ENCODE assay signal across 32 mouse cellular contexts in genomic region chr3:58609985-58610384, GRCm38 (mm10). TPM values are rescaled to one million over a fixed set of nuclear protein-coding genes. Genes with fewer than 3 reads are reported as not detected.
"Had no signal": no experiment of that assay in that cellular context is flagged by ENCODE, and none has a peak within 500 bp of the region (broad histone marks: within the 10 kb centered on the region; RNA-seq: fewer than 3 reads in every experiment).

No protein-coding gene starts in this region.

- H3K4me2 ChIP-seq: heart, embryonic 12.5 days; hindbrain, embryonic 12.5 days; hindbrain, embryonic 14.5 days; kidney, embryonic 15.5 days; limb, embryonic 13.5 days; limb, embryonic 15.5 days; liver, embryonic 12.5 days had no signal

- ATAC-seq: hindbrain, embryonic 16.5 days; inflammation-experienced regulatory T-cells, adult 6 months; intestine, postnatal 0 days; liver, embryonic 12.5 days had no signal

- H3K27ac ChIP-seq: heart, embryonic 10.5 days; hindbrain, embryonic 10.5 days; hindbrain, embryonic 12.5 days; hindbrain, embryonic 14.5 days; kidney, embryonic 15.5 days; kidney, postnatal 0 days; limb, embryonic 13.5 days; limb, embryonic 15.5 days; liver, embryonic 12.5 days; liver, embryonic 14.5 days had no signal

- H3K4me1 ChIP-seq: heart, embryonic 10.5 days; heart, embryonic 12.5 days; hindbrain, embryonic 10.5 days; hindbrain, embryonic 12.5 days; kidney, embryonic 15.5 days; limb, embryonic 13.5 days; limb, embryonic 15.5 days; liver, embryonic 12.5 days had no signal

- H3K9me3 ChIP-seq: kidney, embryonic 15.5 days; limb, embryonic 15.5 days; liver, embryonic 12.5 days had no signal

- DNase-seq: gastrocnemius, postnatal 25 days; heart, adult 18-20 months; heart, postnatal 10 days; heart, postnatal 4 days; kidney, adult 18-20 months; kidney, adult 8-10 months; kidney, postnatal 14 days; kidney, postnatal 36 days; layer of hippocampus, adult 9-11 months; layer of hippocampus, postnatal 36 days; left cerebral cortex, postnatal 4 days had no signal

- H3K36me3 ChIP-seq: heart, embryonic 10.5 days; heart, embryonic 12.5 days; hindbrain, embryonic 10.5 days; hindbrain, embryonic 12.5 days; kidney, embryonic 15.5 days; limb, embryonic 13.5 days; limb, embryonic 15.5 days; liver, embryonic 12.5 days had no signal

- H3K9ac ChIP-seq: heart, embryonic 12.5 days; hindbrain, embryonic 12.5 days; hindbrain, embryonic 14.5 days; kidney, embryonic 15.5 days; limb, embryonic 13.5 days; limb, embryonic 15.5 days; liver, embryonic 12.5 days; liver, embryonic 14.5 days had no signal

- H3K4me3 ChIP-seq: heart, embryonic 10.5 days; heart, embryonic 12.5 days; hindbrain, embryonic 10.5 days; hindbrain, embryonic 12.5 days; kidney, embryonic 15.5 days; limb, embryonic 13.5 days; limb, embryonic 15.5 days; liver, embryonic 12.5 days had no signal

- H3K27me3 ChIP-seq: heart, embryonic 12.5 days; hindbrain, embryonic 12.5 days; kidney, embryonic 15.5 days; limb, embryonic 13.5 days; limb, embryonic 15.5 days; liver, embryonic 12.5 days had no signal

RNA-seq across cellular contexts. Expression of gene Erich6, which starts 27.0 kb away (rescaled TPM):
- total RNA-seq: gastrocnemius, adult 18-20 months; gastrocnemius, adult 8-10 months; gastrocnemius, postnatal 25 days; granulocyte monocyte progenitor cell, adult 5-6 weeks; heart, adult 18-20 months; heart, adult 8-10 months; heart, postnatal 25 days; liver, adult 2 months had no signal
- polyA plus RNA-seq: hindbrain, embryonic 10.5 days; inflammation-experienced regulatory T-cells, adult 6 months; intestine, postnatal 0 days; kidney, embryonic 15.5 days; kidney, postnatal 0 days; large intestine, adult 2 months; limb, embryonic 13.5 days; liver, adult 2 months; liver, embryonic 12.5 days had no signal
